Mouse (Mus musculus) right cerebral cortex, postnatal 4 days (tissue): ENCODE data around the gene Prkce.

Source experiments
- DNase-seq: peaks from one replicate; pipeline ENCODE4 v3.0.0-alpha.2; 2022

Prkce gene

DNA sequence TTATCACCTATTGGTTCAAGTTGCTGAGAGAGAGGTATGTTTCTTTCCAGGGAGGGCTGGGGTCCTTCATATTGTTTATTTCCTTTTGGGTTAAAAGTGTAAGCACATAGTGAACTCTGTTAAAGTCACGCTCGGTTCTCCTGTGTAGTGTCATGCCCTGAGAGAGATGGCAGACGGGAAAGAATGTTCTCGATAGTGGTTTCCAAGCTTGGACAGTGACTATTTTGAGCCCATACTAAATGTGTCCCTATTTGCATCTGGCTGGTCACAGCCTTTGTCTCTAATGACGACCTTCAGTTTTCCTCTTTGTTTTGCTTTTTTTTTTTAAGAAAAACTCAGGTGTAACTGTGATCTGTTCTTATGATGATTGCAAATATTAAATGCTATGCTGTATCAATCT is 488.8 kb downstream of the Prkce start:
- DNase-seq, result no peak

DNA sequence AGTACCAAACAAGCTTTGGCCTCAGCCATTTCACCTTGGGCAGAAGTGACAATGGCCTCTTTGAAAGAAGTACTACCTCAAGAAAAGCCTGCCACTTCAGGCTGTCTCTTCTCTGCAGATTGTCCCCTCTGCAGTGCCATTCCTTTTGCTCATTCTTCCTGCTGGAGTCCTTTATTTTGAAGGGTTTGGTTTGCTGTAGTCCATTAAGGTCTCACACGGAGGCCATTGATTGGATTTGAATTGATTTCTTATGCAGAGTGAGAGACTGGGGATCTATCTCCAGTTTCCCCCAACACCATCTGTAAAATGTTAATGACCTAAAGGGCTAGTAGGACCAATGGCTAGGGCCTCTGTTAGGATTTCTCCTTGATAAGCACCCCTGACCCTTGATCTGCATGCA is 494.7 kb downstream of the Prkce start:
- DNase-seq, result no peak

DNA sequence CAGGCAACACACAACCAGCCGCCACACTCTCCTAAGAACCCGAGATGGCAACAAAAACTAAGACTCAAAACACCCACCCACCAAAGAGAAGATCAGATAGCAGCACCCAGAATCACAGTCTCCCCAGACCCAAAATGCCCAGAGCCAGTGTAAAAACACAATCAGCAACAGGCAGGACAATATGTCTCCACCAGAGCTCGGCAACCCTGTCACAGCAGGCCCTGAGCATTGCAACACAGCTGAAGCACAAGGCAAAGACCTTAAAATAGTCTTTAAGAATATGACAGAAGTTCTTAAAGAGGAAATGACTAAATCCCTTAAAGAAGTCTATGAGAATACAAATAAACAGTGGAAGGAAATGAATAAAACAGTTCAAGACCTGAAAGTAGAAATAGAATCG is 495.9 kb downstream of the Prkce start:
- no peak for DNase-seq

DNA sequence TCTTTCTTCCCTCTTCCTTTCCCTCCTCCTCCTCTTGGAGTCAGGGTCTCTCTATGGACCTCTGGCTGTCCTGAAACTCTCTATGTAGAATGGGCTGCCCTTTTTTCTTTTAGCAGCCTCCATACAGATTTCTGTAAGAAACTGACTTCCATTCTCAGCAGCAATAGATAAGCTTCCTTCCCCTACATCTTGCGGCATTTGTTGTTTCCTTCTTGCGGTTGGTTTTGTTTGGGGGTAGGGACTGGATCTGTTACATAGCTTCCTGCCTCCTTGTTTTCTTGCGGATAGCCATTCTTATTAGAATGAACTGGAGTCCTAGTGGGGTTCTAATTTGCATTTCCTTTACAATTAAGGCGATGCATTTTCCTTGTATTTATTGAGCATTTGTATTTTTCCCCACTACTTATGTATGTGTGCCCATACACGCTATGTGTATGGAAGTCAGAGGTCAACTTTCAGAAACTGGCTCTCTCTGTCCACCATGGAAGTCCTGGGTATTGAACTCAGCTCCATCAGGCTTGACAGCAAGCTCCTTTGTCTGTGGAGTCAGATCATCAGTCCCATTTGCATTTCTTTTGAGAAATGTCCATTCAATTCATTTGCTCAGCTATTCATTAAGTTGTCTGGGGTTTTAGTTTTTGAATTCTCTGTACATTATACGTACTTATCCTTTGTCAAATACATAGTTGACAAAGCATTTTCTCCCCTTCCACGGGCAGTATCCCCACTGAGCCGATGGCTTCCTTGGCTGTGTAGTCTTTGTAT is 500.4 kb downstream of the Prkce start:
- DNase-seq, result no peak

DNA sequence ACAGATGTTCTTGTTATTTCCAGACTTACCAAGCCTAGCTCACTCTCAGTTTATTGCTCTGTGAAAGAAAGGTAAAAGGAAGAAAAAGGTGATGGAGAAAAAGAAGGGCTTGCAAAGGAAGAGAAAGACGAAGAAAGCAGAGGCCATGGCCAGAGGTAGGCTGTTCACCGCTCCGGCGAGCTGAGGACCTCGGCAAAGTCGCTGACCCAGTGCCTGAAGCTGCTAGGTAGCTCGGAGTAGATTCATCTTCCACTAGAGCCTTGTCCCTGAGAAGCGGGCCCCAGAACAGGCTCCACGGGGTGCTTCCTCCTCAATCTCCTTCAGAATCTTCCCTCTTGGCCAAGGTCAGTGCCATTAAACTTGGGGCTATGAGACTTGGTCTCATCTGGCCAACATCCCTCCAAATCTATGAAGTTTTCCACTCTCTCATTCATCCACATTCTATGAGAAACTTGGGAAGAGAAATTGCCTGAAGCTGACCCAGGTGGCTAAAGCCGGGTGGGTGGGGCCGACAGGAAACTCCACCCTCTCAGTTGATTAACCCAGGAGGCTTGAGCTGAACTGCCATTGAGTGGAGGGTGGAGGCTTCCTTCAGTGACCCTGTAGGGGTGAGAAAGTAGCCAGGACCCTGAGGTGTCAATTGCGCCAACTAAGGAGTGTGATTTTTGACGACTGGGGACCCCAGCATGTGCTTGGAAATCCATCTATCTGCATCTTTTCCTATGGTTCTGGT is 502.2 kb downstream of the Prkce start:
- DNase-seq, result no peak

DNA sequence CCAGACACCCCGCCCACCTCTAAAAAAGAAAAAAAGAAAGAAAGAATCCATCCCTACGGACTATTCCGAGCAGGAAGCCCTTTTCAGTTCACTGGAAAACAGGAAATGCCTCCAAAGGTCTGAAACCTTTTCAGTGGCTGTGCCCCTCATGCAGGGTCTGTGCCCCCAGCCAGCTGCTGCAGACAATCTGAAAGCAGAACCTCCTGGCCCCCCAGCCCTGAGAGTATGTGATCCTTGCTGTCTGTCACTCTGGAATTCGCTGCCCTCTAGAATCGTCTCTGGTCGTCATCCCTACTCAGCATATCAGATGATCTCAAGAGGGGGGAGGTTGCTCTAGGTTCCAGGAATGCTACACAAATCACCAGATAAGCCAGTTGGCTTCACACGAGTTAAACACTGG is 503.1 kb downstream of the Prkce start:
- DNase-seq, result no peak

DNA sequence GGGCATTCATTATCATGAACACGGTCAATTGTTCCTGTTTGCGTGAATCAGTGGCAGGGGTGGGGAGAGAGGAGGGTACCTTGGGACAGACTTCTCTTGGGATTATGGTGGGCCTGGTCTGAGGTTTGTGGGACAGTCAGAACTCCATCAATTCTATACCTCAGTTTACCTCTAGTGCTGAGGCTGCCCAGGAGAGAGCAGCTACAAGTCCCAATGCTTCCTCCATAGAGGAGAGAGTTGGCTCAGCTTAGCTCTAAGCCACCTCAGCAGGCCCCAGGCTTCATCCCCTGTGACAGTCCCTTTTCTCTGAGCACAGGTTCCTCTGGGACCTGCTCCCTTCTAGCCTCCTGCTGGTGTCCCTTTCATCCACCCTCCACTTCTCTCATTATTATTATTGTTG is 507.4 kb downstream of the Prkce start:
- no peak for DNase-seq

DNA sequence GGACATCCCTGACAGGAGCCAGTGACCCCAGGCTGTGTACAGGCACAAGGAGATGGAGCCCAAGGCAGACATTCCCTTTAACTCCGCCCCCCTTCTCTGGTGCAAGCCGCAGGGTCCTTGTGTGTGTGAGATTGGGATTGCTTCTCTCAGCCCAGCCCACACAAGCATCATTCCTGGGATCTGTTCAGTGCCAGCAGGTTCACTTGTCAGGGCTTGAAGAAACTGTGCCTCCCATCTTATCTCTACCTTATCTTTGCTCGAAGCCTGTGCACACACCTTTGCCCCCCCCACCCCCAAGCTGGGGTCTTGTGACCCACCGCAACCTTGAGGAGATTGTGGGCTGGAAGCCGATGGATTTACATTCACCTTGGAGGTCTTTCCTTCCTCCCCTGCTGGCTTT is 508.8 kb downstream of the Prkce start:
- DNase-seq, result no peak

DNA sequence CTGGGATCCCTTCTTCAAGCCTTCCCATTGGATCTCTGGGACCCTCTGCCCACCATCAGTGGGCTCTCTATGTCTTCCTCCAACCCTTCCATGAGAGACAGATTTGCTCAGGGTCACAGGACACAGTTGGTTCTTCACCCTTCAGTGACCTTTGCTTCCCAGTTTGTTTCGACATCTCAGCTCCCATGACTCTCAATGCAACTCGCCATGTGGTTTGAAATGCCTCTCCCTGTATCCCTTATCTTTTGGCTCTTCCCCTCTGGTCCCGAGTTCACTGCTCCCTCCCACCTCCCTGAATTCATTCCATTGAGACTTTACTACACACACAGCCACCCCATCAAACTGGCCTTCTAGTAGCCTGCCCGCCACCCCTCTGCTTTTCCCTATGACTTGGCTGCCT is 509.3 kb downstream of the Prkce start:
- DNase-seq, result no peak

DNA sequence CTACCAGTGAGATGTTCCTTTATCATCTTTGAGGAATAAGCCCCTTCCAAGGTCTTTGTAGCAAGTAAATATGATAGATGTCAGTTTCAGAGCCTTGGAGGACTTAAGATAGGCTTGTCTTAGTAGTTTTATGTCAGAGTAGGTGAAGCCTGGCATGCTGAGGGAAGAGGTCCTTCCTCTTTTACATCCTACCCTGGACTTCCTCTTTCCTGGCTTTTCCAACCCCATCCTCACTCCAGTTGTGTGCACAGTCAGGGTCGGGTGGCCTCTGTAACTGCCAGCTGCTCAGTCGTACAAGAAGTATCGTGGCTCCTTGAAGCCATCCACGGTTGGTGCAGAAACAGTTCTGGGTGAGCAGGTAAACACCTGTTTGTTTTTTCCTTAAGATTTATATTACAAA is 517.7 kb downstream of the Prkce start:
- DNase-seq, result no peak

DNA sequence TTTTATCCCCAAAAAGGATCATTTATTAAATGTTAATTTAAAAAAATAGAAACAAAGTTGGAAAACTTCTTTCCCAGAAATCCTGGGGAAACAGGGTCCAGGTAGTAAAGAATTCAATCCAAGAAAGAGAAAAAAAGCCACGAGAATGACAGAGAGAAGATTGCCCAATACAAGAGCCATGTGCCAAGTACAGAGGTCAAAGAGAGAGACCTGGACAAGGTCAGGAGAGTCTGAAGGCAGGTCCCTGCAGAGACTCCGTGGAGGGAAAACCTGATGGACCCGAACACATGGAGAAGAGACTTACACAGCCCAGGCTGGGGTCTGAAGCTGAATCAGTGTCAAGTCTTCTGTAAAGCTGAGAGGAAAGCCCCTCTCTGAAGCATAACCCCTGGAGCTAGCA is 519.4 kb downstream of the Prkce start:
- no peak for DNase-seq

DNA sequence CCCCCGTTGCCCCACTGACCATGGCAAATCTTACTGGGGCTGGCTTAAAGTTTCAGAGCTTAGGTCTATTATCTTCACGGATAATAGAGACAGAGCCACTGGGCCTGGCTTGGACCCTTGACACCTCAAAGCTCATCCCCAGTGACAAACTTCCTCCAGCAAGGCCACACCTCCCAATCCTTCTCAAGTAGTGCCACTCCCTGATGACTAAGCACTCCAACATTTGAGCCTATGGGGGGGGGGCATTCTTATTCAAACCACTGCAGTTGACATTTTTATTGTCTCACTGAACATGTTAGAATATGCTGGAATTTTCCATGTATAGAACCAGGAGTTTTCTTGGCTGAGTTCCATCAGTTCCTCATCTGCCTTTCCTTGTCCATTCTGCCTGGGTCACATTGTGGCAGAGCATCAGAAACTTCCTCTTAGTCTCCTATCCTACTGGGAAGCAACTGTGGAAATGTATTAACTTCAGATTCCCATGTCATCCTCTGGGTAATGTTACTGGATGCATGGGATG is 523.3 kb downstream of the Prkce start:
- DNase-seq, result no peak

DNA sequence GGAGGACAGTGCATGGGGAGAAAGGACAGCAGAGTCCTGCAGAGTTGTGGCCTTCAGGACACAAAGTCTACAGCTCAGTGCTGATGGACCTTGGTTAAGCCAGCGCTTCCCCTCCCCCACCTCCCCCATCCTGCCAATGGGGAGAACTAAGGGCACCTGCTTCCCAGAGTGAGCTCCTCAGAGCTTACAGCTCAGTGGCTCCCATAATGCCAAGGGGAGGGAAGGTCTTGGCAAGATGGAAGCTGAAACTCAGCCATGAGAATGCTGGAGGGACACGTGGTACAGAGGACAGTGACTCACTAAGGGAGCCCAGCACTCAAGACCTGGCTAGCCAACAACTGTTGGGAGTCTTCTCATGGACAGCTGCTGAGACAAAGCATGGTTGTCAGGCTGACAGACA is 530.2 kb downstream of the Prkce start:
- DNase-seq, result no peak

DNA sequence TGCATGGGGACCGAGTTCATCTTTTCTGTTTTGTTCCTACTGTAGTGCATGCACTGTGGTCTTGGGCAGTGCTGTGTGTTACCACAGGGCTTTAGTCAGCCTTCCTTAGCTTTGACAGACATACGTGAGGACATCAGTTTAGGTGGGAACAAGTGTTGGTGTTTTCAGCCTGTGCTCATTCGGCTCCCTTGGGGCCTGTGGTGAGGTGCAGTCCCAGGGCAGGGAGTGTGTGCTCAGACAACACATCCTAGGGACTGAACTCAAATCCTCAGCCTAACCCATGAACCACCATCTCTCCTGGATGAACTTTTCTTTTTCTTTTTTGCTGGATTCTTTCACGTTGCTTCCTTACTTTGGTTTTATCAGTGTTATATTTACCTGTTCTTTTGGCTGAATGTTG is 535.8 kb downstream of the Prkce start:
- DNase-seq, result no peak

DNA sequence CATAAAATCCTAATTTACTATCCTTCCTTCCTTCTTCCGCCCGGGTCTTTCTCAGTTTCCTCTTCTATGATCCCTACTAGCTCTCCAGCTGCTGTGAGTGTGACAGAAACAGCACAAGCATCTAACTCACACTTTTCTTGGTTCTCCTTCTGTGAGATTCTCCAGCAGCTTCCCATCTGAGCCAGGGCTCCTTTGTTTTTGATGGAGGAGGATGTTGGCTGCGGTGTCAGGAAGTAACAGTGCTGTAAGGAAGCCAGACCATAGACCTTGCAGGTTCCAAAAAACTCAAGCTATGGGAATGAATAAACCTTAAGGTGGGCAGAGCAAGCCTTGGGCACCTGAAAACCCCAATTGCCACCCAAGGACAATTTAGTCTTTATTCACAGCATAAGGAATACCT is 537.7 kb downstream of the Prkce start:
- no peak for DNase-seq

DNA sequence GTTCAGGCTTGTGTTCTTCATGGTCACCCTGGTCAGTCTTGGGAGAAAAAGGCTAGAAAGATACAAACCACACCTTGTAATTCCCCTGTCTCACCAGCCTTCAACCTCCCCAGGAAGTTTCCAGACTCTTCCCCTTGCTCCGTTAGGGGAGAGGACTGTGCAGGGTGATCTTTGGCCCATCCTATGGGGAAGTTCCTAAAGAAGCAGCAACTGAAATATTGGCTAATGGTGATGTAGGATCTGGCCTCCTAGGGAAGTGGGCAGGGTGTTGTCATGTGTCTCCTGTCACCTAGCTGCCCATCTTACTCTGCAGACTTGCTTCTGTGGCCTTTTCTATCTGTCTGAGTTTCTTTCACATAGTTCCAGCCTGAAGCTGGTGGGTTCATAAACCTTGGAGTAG is 538.9 kb downstream of the Prkce start:
- no peak for DNase-seq
